Mouse (Mus musculus) CD4-positive, CD25-positive, alpha-beta regulatory T cell, adult 2 months (primary cell): ENCODE data around the gene Slc27a3.

Source experiments
- DNase-seq: peaks from one replicate; pipeline ENCODE4 v3.0.0-alpha.2; 2012; ENCODE audit warnings: low read depth, low spot score

The Slc27a3 gene

GRCm38 (mm10) chr3:90389511-90390490 is at the start of gene Slc27a3:
Gene Slc27a3 (minus strand): TSS chr3:90389938.
- DNase-seq, result no peak

- DNase-seq, result no peak
These were observed 47.4 kb upstream of the Slc27a3 start for GRCm38 (mm10) chr3:90437131-90437530.

DNA sequence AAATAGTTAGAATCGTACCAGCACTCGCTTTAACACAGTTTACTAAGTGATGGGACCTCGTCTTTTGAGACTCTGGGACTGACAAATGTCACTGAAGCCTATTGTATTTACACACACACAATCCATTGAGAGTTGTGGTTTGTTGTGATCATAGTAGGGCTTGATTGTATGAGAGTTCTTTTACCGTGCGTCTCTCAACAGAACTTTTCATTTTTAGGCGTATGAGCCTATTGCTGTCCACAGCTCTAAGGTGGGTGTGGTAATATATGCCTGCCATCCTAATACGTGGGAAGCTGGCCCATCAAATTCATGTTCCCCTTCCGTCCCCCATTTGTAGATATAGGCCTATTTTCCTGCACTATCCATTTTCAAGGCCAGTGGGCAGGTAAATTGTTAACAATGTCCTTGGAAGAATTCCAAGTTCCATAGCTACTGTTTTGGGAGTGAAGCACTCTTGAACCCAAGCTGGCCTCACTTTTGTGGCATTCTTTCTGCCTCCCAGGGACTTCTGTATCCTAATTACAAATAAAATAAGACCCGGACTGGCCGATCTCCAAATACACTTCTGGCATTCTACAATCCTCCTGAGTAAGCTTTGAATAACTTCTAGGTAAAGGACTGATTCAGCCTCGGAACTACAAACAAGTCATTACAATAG is 44.5 kb upstream of the Slc27a3 start:
- DNase-seq, result no peak

GRCm38 (mm10) chr3:90433381-90434020 is 43.8 kb upstream of the Slc27a3 start, which contains the start of gene Ints3:
Gene Ints3 (minus strand): TSS chr3:90433622.
- DNase-seq, result peak; percentile 99

- no peak for DNase-seq
These were observed 43.1 kb upstream of the Slc27a3 start for GRCm38 (mm10) chr3:90432811-90433219.

- no peak for DNase-seq
These were observed 42.6 kb upstream of the Slc27a3 start for GRCm38 (mm10) chr3:90432348-90432747.

DNA sequence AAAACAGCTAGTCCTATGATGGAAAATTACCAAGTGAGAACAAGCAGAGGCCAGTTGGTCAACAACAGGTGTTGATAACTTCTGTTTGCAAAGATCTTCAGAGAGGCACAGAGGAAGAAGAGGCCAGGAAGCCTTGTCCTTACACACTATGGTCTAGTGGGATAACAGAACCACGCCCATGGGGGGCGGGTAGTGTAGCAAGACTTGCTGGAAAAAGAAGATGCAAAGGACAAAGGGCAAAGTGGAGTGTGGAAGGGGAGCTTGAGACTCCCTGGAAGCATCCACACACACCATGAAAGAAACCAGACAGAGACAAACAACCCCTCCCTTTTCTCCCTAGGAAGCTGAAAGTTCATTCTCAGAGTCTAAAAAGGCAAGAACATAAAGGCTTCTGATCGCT is 39.8 kb upstream of the Slc27a3 start:
- no peak for DNase-seq

GRCm38 (mm10) chr3:90428186-90428585 is 38.4 kb upstream of the Slc27a3 start:
- no peak for DNase-seq

GRCm38 (mm10) chr3:90427574-90427973 is 37.8 kb upstream of the Slc27a3 start:
- DNase-seq, result no peak

DNA sequence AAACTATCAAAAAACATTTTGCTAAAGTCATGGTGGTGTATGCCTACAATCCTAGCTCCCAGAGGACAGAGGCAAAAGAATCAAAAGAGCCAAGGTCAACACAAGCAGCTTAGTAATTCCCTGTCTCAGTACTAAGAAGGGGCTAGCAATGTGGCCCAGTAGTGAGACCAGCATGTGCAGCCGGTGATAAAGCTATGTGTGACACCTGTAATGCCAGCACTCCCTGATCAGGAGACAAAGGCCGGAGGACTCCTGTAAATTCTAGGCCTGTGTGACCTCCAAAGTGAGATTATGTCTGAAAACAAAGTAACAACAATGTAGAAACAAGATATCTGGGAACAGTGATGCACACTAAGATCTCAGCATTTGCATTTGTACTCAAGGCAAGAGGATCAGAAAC is 35.8 kb upstream of the Slc27a3 start:
- DNase-seq, result no peak

- DNase-seq, result no peak
These were observed 33.8 kb upstream of the Slc27a3 start for GRCm38 (mm10) chr3:90423549-90423948.

- DNase-seq, result no peak
These were observed 31.0 kb upstream of the Slc27a3 start for GRCm38 (mm10) chr3:90420696-90421095.

DNA sequence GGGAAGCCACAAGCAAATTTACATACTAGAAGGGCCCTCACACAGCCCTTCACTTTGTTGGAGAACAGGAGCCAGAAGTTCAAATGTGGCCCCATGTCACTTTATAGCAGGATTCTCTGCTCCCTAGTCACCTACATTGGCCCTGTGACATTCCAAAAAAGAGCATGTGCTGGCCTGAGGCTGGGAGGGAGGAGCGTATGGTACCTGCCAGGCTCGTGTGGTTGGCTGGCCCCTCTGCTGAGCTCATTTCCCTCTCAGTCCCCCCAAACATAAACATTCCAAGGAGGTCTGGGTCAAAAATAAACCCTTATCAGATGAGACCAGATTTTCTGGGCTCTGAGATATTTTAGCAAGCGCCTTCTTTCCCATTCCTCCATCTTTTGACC is 23.3 kb upstream of the Slc27a3 start:
- DNase-seq, result no peak

DNA sequence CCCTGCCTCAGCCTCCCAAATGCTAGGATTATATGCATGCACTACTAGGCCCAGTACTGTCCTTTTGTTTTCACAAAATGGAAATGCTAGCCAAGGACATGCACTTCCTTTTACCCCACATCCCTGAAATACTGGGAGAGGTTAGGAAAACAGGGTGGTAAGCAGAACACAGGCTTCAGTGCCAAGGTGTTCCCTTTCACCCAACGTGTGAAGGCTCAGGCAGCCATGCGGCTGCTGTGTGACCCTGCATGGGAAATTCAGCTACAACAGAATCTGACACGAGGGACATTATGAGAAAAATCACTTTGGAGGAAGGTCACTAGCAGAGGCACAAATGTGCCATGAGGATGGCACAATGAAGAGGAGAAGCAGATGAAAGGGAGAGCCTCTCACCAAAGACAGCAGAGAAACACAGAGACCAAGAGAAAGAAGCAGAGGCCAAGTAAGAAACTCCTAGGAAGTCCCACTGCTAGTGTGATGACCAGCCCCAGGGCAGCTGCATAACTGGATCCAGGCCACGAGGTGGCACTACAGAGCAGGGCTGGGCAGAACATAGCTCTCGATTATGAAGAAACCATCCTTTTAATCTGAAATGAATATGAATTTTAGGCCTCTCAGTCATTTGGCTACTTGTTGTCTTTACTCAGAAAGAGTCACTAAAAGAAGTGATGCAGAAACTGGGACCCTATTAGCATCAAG is 22.7 kb upstream of the Slc27a3 start:
- DNase-seq, result peak; percentile 82

DNA sequence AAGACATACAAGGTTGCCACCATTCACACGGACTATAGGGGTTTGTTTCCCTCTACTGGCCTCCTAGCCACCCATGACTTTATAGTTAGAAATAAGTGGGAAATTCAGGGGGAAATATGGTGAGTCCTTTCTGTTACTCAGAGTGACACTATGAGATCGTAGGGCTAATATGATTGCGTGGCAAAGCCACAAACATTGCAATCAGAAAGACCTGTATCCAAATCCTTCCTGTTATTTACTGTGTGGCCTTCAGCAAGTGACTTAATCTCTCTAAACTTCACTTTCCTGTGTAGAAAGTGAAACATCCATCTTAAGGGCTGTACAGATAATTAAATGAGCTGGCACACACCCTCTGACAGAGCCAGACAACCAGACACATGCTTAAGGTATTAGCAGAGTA is 19.0 kb upstream of the Slc27a3 start:
- no peak for DNase-seq

- DNase-seq, result no peak
These were observed 16.7 kb upstream of the Slc27a3 start for GRCm38 (mm10) chr3:90406414-90406813.

DNA sequence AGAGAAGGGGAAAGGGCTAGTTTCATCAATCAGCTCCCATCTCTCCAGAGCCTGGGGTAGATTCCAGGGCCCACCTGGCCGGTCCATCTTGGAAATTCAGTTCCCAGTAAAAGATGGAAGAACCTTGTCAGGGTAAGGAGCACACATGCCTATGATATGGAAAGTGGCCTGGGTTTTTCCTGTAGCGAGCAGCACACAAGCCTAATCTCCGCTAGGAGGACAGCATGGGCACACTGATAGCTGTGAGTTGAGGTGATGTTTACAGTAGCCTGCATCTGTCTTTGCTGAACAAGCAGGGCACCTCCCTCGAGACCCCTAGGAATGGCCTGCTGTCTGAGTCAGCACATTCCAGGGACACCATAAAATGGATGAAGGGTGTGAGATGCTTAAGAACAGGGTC is 14.9 kb upstream of the Slc27a3 start:
- no peak for DNase-seq

GRCm38 (mm10) chr3:90404121-90404520 is 14.4 kb upstream of the Slc27a3 start:
- no peak for DNase-seq

- no peak for DNase-seq
These were observed 11.3 kb upstream of the Slc27a3 start for GRCm38 (mm10) chr3:90400993-90401392.

GRCm38 (mm10) chr3:90395629-90396028 is 5.9 kb upstream of the Slc27a3 start:
- no peak for DNase-seq

DNA sequence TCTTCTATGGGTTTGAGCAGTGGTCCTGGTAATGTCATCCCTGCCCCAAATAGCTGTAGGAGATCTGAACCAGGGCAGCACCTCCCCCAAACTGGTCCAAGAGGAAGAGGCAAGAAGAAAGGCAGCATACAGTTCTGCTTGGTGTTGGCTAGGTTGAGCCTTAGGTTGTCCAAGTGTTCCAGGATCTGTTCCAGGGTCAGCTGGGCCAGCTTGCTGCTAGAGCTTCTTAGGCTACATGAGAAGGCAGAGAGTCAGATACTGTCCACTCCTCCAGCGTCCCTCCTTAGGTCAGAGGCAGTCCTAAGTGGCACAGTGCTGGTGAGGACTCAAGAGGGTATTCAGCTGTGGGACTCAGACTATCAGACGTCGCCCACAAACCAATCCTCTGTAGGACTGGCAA is 2.9 kb upstream of the Slc27a3 start:
- DNase-seq, result no peak

- DNase-seq, result no peak
These were observed 2.2 kb upstream of the Slc27a3 start for GRCm38 (mm10) chr3:90391941-90392340.
